Comparison of ENCODE assay signal across 8 mouse cellular contexts in genomic region chr8:45885202-45885685, GRCm38 (mm10). TPM values are rescaled to one million over a fixed set of nuclear protein-coding genes. Genes with fewer than 3 reads are reported as not detected.
DNase-seq lines count a peak whose midpoint lies in the region; ATAC-seq and TF ChIP-seq lines count a peak whose summit lies in the region.

Gene Pdlim3, plus strand, starts transcription at chr8:45885461.

- H3K9ac ChIP-seq in embryonic facial prominence, embryonic 14.5 days (ENCODE audit: low read depth, low read length) = peak within 1 kb of the TSS; percentile 49
- H3K9ac ChIP-seq in heart, embryonic 14.5 days (ENCODE audit: low read length) = peak within 1 kb of the TSS; percentile 82
- peak within 1 kb of the TSS; percentile 38 for H3K9ac ChIP-seq in midbrain, embryonic 11.5 days (ENCODE audit: low read length)

- ATAC-seq in embryonic facial prominence, embryonic 14.5 days (ENCODE audit: low read depth) = peak; percentile 83
- peak; percentile 84 for ATAC-seq in heart, embryonic 14.5 days (ENCODE audit: insufficient number of reproducible peaks, insufficient read depth, low FRiP score, low read depth)
- peak; percentile 81 for ATAC-seq in midbrain, embryonic 11.5 days (ENCODE audit: low FRiP score)

- peak within 1 kb of the TSS; percentile 8 for H3K4me3 ChIP-seq in cerebellum, adult 2 months (replicated peaks; ENCODE audit: insufficient read depth, low read depth, low read length)
- H3K4me3 ChIP-seq in embryonic facial prominence, embryonic 14.5 days (ENCODE audit: low read depth, low read length) = peak within 1 kb of the TSS; percentile 41
- peak within 1 kb of the TSS; percentile 51 to 63 for H3K4me3 ChIP-seq in heart, embryonic 14.5 days (ENCODE audit: control insufficient read depth in 1 of 2, insufficient read depth in 1 of 2, low read depth in 1 of 2, low read length in 2 of 2)
- H3K4me3 ChIP-seq in midbrain, embryonic 11.5 days (ENCODE audit: low read depth, low read length) = peak within 1 kb of the TSS; percentile 30

- no peak for DNase-seq in cerebellum, adult 2 months
- no peak for DNase-seq in cerebellum, postnatal 36 days
- DNase-seq in embryonic facial prominence, embryonic 14.5 days (ENCODE audit: low spot score) = peak; percentile 84
- peak; percentile 76 to 81 for DNase-seq in kidney, postnatal 4 days
- peak; percentile 92 for DNase-seq in midbrain, embryonic 11.5 days (ENCODE audit: low spot score, missing footprints)
- peak; percentile 60 for DNase-seq in urinary bladder, postnatal 14 days (ENCODE audit: low spot score)
- DNase-seq in frontal cortex, postnatal 25 days (ENCODE audit: low spot score in 2 of 2) = no peak

- no peak for TF ChIP-seq CTCF in cerebellum, adult 2 months (IDR thresholded peaks at IDR 0.05; ENCODE audit: borderline replicate concordance, insufficient read depth, low read depth, low read length)

- H3K27ac ChIP-seq in cerebellum, adult 2 months (ENCODE audit: insufficient read depth, low read length) = no peak within 1 kb of the TSS
- no peak within 1 kb of the TSS for H3K27ac ChIP-seq in embryonic facial prominence, embryonic 14.5 days (replicated peaks; ENCODE audit: low read depth, low read length)
- H3K27ac ChIP-seq in heart, embryonic 14.5 days (replicated peaks in 1 of 2; ENCODE audit: control insufficient read depth in 1 of 2, insufficient read depth in 1 of 2, low read depth in 2 of 2, low read length in 2 of 2) = peak within 1 kb of the TSS; percentile 87 to 90
- H3K27ac ChIP-seq in midbrain, embryonic 11.5 days (ENCODE audit: low read depth, low read length) = no peak within 1 kb of the TSS

- H3K27me3 ChIP-seq in cerebellum, adult 2 months (ENCODE audit: control insufficient read depth, insufficient read depth, low read length) = no peaks in the 10 kb centered on the region; the same call in 1 of the 2 replicates
- H3K27me3 ChIP-seq in embryonic facial prominence, embryonic 14.5 days (replicated peaks; ENCODE audit: control insufficient read depth, insufficient read depth, low read length) = peaks cover 8% of the 10 kb centered on the region
- H3K27me3 ChIP-seq in heart, embryonic 14.5 days (ENCODE audit: control insufficient read depth, insufficient read depth, low read length) = no peaks in the 10 kb centered on the region
- peaks cover 3% of the 10 kb centered on the region for H3K27me3 ChIP-seq in midbrain, embryonic 11.5 days (ENCODE audit: control insufficient read depth, insufficient read depth, low read length)

- no peaks in the 10 kb centered on the region for H3K36me3 ChIP-seq in embryonic facial prominence, embryonic 14.5 days (ENCODE audit: control insufficient read depth, insufficient read depth, low read length)
- 0 out of 2 replicates have a peak, but pooled peaks cover 8% of the 10 kb centered on the region for H3K36me3 ChIP-seq in heart, embryonic 14.5 days (ENCODE audit: control insufficient read depth, insufficient read depth, low read length)
- H3K36me3 ChIP-seq in midbrain, embryonic 11.5 days (ENCODE audit: control insufficient read depth, insufficient read depth, low read length) = no peaks in the 10 kb centered on the region

- 1% methylated on average over 22 of the region's 22 CpGs for WGBS in cerebellum, adult 2 months
- WGBS in embryonic facial prominence, embryonic 14.5 days = under 1% methylated on average over 21 of the region's 22 CpGs
- WGBS in heart, embryonic 14.5 days = 0% methylated on average over 21 of the region's 22 CpGs
- WGBS in midbrain, embryonic 11.5 days = under 1% methylated on average over 22 of the region's 22 CpGs

- H3K4me2 ChIP-seq in embryonic facial prominence, embryonic 14.5 days (ENCODE audit: low read depth, low read length) = peak within 1 kb of the TSS; percentile 73
- peak within 1 kb of the TSS; percentile 83 for H3K4me2 ChIP-seq in heart, embryonic 14.5 days (ENCODE audit: low read length)
- peak within 1 kb of the TSS; percentile 60 for H3K4me2 ChIP-seq in midbrain, embryonic 11.5 days

- H3K4me1 ChIP-seq in cerebellum, adult 2 months (ENCODE audit: control insufficient read depth, insufficient read depth, low read length) = no peaks in the 10 kb centered on the region
- H3K4me1 ChIP-seq in embryonic facial prominence, embryonic 14.5 days (ENCODE audit: control insufficient read depth, insufficient read depth, low read length) = no peaks in the 10 kb centered on the region
- peaks cover 9 to 19% of the 10 kb centered on the region in 2 experiments for H3K4me1 ChIP-seq in heart, embryonic 14.5 days (ENCODE audit: control insufficient read depth in 2 of 2, insufficient read depth in 2 of 2, low read length in 2 of 2)
- peaks cover 9% of the 10 kb centered on the region; the same call in 1 of the 2 replicates for H3K4me1 ChIP-seq in midbrain, embryonic 11.5 days (ENCODE audit: control insufficient read depth, insufficient read depth, low read length)

- no peak for TF ChIP-seq POLR2A in cerebellum, adult 2 months (IDR thresholded peaks at IDR 0.05; ENCODE audit: borderline replicate concordance, insufficient read depth, low read length)

- no peaks in the 10 kb centered on the region for H3K9me3 ChIP-seq in embryonic facial prominence, embryonic 14.5 days (ENCODE audit: control insufficient read depth, low read length)
- 0 out of 2 replicates have a peak, but pooled peaks cover 1% of the 10 kb centered on the region for H3K9me3 ChIP-seq in heart, embryonic 14.5 days (ENCODE audit: control insufficient read depth, low read length)
- no peaks in the 10 kb centered on the region for H3K9me3 ChIP-seq in midbrain, embryonic 11.5 days (ENCODE audit: control insufficient read depth, low read length)

RNA-seq across cellular contexts. Expression of gene Pdlim3, which starts in this region (rescaled TPM):
- polyA plus RNA-seq in cerebellum, adult 2 months (2012; rRNA removed) = 3.8 and 4.2 TPM in 2 replicates
- 86.6 and 105 TPM in 2 replicates for polyA plus RNA-seq in embryonic facial prominence, embryonic 14.5 days (2014; fragmentation: Nextera tagmentation; extraction: Ambion mirVana)
- 188 and 196 TPM in 2 replicates for polyA plus RNA-seq in heart, embryonic 14.5 days (2014; fragmentation: Nextera tagmentation; extraction: Ambion mirVana)
- 34.4 and 42.2 TPM in 2 replicates for polyA plus RNA-seq in midbrain, embryonic 11.5 days (2014; fragmentation: Nextera tagmentation; extraction: Ambion mirVana)

Comparison
In these comparisons a context has a peak if more than half of its experiments do, and no peak if none do; other contexts are left out.
1. DNase-seq: peak in embryonic facial prominence, embryonic 14.5 days (single experiment), kidney, postnatal 4 days (2 of 2), midbrain, embryonic 11.5 days (single experiment) and urinary bladder, postnatal 14 days (single experiment); none in cerebellum, adult 2 months (0 of 2), cerebellum, postnatal 36 days (0 of 2) and frontal cortex, postnatal 25 days (0 of 2).
2. H3K27ac ChIP-seq: peak in heart, embryonic 14.5 days (2 of 2); none in cerebellum, adult 2 months (single experiment), embryonic facial prominence, embryonic 14.5 days (single experiment) and midbrain, embryonic 11.5 days (single experiment).
3. Peak in every context shown above with its lines, with median percentiles within 50 percentile points of each other: H3K4me3 ChIP-seq, ATAC-seq, H3K4me2 ChIP-seq and H3K9ac ChIP-seq.